Mouse (Mus musculus) kidney, postnatal 36 days (tissue): ENCODE measurements around the gene Tmem235.
A peak's percentile ranks its signal among the peaks of the same experiment; 100 is the strongest.

ENCODE experiments used
- DNase-seq, 2 experiments: peaks; one replicate each; pipeline ENCODE4 v3.0.0; 2021 to 2022; ENCODE audit warnings: mixed read lengths in 2 of 2

The Tmem235 gene

GRCm38 (mm10) chr11:117860601-117861000, at the start of gene Tmem235:
Tmem235 (plus strand) TSS chr11:117860752.
- DNase-seq: no peak

GRCm38 (mm10) chr11:117813867-117814266, 46.7 kb upstream of the Tmem235 start:
- no peak for DNase-seq

- no peak for DNase-seq
These were observed 45.7 kb upstream of the Tmem235 start for GRCm38 (mm10) chr11:117814704-117815366.

GRCm38 (mm10) chr11:117815850-117816249, 44.7 kb upstream of the Tmem235 start:
- DNase-seq: peak in 1 of 2 experiments; percentile 45

GRCm38 (mm10) chr11:117816389-117816996, 44.1 kb upstream of the Tmem235 start:
- no peak for DNase-seq

GRCm38 (mm10) chr11:117819095-117819494, 41.5 kb upstream of the Tmem235 start:
- no peak for DNase-seq

- no peak for DNase-seq
These were observed 40.4 kb upstream of the Tmem235 start for GRCm38 (mm10) chr11:117820173-117820572.

GRCm38 (mm10) chr11:117821868-117822267, 38.7 kb upstream of the Tmem235 start:
- DNase-seq: no peak

- peak in 1 of 2 experiments; percentile 60 for DNase-seq
These were observed 37.8 kb upstream of the Tmem235 start for GRCm38 (mm10) chr11:117822728-117823241.

GRCm38 (mm10) chr11:117823411-117823810, 37.1 kb upstream of the Tmem235 start:
- no peak for DNase-seq

- DNase-seq: peak; percentile 88 to 89
These were observed 36.2 kb upstream of the Tmem235 start for GRCm38 (mm10) chr11:117824060-117824969.

GRCm38 (mm10) chr11:117825333-117826101, 35.0 kb upstream of the Tmem235 start, which contains the start of the genes Afmid and Tk1:
Afmid (plus strand) TSS chr11:117825924.
Tk1 (minus strand) TSS chr11:117826092.
- peak; percentile 90 for DNase-seq

GRCm38 (mm10) chr11:117826164-117826563, 34.4 kb upstream of the Tmem235 start:
- DNase-seq: peak in 1 of 2 experiments; percentile 37

- no peak for DNase-seq
These were observed 33.6 kb upstream of the Tmem235 start for GRCm38 (mm10) chr11:117826916-117827315.

GRCm38 (mm10) chr11:117827386-117827785, 33.2 kb upstream of the Tmem235 start:
- DNase-seq: no peak

GRCm38 (mm10) chr11:117828149-117828887, 32.2 kb upstream of the Tmem235 start:
- peak; percentile 67 to 80 for DNase-seq

- DNase-seq: peak; percentile 68 to 71
These were observed 31.5 kb upstream of the Tmem235 start for GRCm38 (mm10) chr11:117828888-117829604.

- DNase-seq: peak; percentile 93 to 95
These were observed 30.8 kb upstream of the Tmem235 start for GRCm38 (mm10) chr11:117829671-117830215.

GRCm38 (mm10) chr11:117830401-117830800, 30.2 kb upstream of the Tmem235 start:
- DNase-seq: peak in 1 of 2 experiments; percentile 23
